Mouse (Mus musculus) embryo, embryonic 11 days (tissue): ENCODE measurements at regions not wholly inside any gene's neighbourhood (a gene's known extent, or its start where the extent isn't known, plus 50 kb on each side); places are given as distances from the start of the nearest gene placed in this dataset.
A peak's percentile ranks its signal among the peaks of the same experiment; 100 is the strongest.

Experiments
- DNase-seq: peaks from one replicate; pipeline ENCODE4 v3.0.0-alpha.2; 2015

GRCm38 (mm10) chr10:9569277-9569676 is 105.7 kb downstream of the Samd5 start:
- DNase-seq: no peak

DNA sequence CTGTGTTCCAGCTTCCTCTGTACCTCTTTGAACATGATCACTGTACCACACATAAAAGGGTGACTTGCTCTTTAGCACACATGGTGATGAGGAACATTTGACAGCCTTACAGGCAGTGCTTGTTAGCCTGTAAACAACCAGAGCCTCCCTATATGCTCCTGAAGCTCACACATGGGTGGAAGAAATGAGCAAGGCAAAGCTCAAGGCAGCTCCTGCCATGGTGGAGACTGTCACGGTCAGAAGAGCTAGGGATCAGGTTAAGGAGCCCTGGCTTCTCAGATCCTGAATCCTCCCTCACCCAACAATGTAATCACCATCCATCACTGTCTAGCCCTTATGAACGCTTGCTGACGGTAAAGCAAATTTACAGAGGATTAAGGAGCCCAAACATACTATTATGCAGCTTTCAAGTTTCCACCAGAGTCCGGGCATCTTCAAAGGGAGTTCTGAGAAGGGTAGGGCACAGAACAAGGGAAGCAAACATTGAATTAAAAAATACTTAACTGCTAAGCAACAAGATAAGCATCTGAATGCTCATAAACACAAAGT is 117.4 kb downstream of the Samd5 start:
- peak; percentile 37 for DNase-seq

DNA sequence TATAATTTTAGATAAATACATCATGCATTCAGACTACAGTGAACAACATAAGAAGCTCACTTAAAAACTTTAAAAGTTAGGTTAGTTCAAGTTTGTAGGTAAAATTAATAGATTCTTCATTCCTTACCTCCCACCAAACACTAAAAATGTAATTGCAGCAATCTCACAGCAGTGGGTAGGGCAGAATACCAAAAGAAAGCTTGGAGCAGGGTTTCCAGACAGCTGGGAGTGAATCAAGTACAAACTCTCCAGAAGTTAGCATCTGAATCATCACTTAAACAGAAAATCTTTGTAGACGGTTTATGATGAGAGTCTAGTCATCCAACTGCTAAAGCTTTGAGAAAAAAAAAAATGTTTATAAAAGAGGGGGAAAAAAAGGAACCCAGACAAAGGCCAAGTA is 117.9 kb downstream of the Samd5 start:
- no peak for DNase-seq

- no peak for DNase-seq
Observed at GRCm38 (mm10) chr10:9553946-9554345, 121.1 kb downstream of the Samd5 start.

GRCm38 (mm10) chr10:9549913-9550709 is 124.9 kb downstream of the Samd5 start:
- peak; percentile 68 for DNase-seq

- DNase-seq: no peak
Observed at GRCm38 (mm10) chr10:9545807-9546206, 129.2 kb downstream of the Samd5 start.

- DNase-seq: no peak
Observed at GRCm38 (mm10) chr10:9544041-9544786, 130.8 kb downstream of the Samd5 start.

DNA sequence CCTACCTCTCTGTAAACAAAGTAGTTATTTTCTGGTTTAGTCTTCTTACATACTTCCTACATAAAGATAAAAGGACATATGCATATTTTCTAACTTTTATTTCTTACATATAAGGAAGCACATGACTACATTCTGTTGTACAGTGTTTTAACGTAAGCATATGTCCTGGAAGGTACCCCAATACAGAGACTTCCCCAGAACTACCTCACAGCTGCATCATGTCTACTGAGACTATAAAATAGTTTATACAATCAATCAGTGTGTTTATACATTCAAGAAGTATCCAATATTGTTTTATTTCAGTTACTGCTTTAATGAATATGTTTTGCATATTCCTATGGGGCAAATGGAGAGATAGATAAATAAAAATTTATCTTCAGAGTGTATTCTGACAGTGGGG is 133.4 kb downstream of the Samd5 start:
- DNase-seq: no peak

DNA sequence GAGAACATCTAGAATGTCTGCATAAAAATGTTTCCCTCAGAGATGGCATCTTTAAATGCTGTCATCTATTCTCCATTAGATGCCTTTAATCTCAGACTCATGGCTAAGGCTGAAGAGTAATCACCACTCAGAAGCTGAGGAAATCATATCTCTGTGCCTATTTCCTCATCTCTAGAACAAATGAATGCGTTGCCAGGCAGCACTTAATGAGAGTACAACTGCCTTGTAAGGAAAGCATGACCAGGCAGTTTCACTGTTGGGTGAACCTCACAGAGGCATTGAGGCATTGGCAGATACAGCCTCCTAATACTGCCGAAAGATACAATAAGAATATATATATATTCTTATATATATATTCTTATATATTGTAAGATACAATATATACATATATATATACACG is 137.3 kb downstream of the Samd5 start:
- DNase-seq: no peak

- DNase-seq: no peak
Observed at GRCm38 (mm10) chr10:9534552-9534951, 140.5 kb downstream of the Samd5 start.

GRCm38 (mm10) chr10:9533283-9533682 is 141.7 kb downstream of the Samd5 start:
- DNase-seq: no peak

DNA sequence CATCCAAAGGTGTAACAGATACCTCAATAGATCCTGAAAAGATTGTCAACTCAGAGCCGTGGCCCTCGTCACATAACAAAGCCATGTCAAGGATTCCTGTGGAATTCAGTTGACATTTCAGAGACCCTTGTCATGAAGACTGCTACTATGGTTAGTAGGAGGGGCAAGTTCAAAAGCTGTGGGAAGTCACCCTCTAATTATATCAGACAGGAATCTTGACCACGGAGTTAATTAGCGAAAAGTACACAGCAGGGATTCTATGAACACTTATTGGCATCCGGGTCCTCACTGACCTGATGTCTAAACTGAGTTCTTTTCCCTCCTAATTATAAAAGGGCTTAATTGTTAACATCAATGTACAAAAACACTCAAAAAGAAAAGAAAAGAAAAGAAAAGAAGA is 143.1 kb downstream of the Samd5 start:
- DNase-seq: no peak

DNA sequence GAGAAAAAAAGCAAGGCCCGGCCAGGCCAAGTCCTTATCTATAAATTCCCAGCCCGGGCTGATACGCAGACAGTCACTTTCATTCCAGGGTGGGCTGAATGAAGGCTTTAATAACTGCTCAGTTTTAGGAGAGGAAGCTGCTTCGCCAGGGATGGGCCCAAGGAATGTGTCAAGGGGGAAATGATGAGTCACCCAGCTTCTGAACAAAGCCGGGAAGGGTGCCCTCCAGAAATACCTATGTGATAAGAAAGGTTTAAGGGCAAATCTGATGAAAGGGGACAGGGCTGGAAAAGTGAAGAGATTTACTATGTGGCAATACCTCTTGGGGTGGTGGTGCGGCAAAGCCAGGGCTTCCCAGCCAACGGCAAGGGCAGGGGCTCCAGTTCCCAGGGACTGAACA is 145.6 kb downstream of the Samd5 start:
- DNase-seq: no peak

GRCm38 (mm10) chr10:9528066-9528465 is 146.9 kb downstream of the Samd5 start:
- DNase-seq: no peak

- peak; percentile 14 for DNase-seq
Observed at GRCm38 (mm10) chr10:9509764-9510390, 165.1 kb downstream of the Samd5 start.

GRCm38 (mm10) chr10:9509092-9509671 is 165.8 kb downstream of the Samd5 start:
- DNase-seq: no peak

DNA sequence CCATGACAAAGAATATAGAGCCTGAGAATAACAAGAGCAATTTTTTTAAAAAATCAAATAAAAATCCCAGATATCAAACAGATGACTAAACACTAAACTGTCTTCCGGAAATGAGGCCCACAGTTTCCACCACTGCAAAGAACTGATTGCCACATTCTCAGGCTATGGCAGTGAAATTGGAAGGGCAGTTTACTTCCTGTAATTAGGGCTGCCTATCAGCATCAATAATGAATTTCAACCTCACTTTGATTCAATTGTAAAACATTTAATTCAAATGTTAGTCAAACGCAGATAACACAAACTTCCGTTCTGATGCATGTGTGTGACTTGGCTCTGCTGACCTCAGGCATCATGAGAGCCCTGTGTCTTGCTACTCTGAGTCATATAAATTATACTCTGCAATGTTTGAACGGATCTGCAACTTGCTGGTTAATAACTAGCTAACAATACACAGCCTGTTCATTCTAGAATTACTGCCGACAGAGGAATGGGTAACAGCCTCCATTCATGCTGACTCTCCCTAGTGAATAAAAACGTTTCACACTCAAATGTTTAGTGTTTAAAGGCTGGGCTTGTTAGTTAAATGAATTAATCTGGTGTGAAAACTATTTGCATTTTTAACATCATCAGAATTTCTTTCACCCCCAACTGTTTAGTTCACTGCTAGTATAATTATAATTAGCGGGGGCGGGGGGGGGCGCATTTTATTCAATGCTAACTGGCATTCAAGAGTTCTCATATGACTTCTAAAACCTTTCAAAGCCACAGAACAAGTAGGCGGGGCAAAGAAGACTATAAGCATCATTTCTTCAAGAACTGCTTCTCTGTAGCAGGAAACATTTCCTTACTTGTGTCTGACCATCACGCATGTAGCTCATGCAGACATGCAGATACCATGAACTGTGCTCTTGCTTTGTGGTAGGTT is 171.2 kb downstream of the Samd5 start:
- no peak for DNase-seq

- no peak for DNase-seq
Observed at GRCm38 (mm10) chr10:9498550-9498949, 176.5 kb downstream of the Samd5 start.

- DNase-seq: no peak
Observed at GRCm38 (mm10) chr10:9497021-9497420, 178.0 kb downstream of the Samd5 start.

- DNase-seq: peak; percentile 19
Observed at GRCm38 (mm10) chr10:9495143-9495651, 179.8 kb downstream of the Samd5 start.

DNA sequence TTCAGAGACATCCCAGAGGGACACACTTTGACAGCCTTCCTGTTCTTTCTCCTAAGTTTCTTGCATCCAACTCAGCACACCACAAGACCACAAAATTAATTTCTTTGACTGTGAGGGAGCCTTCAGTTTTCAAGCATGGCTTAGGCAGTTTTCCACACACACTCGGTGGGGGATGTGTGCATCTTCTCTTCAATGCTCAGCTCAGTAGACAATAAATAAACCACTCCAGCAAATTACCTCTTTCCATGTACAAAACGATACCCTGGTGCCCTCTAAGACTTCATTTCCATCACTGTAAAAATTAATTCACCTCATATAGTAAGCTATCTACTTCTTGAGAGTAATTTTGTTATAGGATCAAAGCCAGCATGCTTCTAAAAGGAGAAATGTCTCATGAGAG is 184.6 kb downstream of the Samd5 start:
- no peak for DNase-seq

GRCm38 (mm10) chr10:9462361-9462760 is 212.6 kb downstream of the Samd5 start:
- DNase-seq: no peak
